Mouse (Mus musculus) layer of hippocampus, adult 2 months (tissue): ENCODE data around the gene Tbc1d1. TPM values are rescaled to one million over a fixed set of nuclear protein-coding genes. Genes with fewer than 3 reads are reported as not detected.

Experiments
- DNase-seq, 2 experiments: peaks; one replicate each; pipeline ENCODE4 v3.0.0; 2022; ENCODE audit warnings: low spot score in 2 of 2
- H3K27ac ChIP-seq: fragments of 200-600 bp; 2 replicates; pipeline ENCODE4 v1.8.1; 2022
- H3K4me3 ChIP-seq: fragments of 200-600 bp; 2 replicates; pipeline ENCODE4 v1.8.1; 2022; ENCODE audit warnings: mild to moderate bottlenecking
- CTCF ChIP-seq: fragments of 200-600 bp; conservative IDR thresholded peaks from 2 replicates; pipeline ENCODE4 v1.8.1; 2022; ENCODE audit warnings: antibody characterized with exemption, mild to moderate bottlenecking, moderate library complexity
- total RNA-seq, 2 experiments: library from RNA; stranded (reverse); gene quantifications; 2 replicates each; pipeline ENCODE4 v1.2.3; 2021

Tbc1d1 gene
- total RNA-seq, 2 experiments from 2014 or later: 26.6 to 33.2 TPM

DNA sequence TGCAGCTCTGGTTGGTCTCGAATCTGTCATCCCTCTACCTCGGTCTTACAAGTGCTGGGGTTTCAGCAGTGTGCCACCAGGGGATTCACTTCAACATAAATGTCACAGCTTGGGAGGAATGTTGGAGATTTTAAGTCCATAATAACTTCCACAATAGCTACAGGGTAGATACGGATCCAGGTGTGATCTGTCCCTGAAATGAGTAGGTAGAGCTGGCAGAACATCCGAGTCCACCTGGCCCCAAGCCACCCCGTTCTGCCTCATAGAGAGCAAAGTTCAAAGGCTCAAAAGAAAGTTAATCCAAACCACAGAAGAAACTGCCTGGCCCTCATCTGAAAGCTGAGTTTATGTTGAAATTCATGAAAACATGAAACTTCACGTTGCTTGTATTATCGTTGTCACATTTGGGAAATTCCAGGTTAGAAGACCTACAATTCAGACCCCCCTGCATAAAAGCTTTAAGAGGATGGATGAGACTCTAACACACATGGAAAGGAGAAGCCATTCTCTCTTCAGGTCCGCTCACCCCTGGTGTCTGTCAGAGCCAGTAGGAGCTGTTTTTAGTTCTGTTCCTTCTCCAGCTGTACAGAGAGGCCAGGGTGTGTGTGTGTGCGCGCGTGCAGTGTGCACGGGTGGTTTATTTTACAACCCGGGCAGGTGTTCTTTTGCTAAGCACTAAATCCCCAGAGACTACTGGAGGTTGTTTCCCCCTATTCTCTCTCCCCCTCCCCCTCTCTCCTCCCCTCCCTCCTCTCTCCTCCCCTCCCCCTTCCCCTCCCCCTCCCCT is 61.9 kb downstream of the Tbc1d1 start:
- no peak overlapping the region for H3K4me3 ChIP-seq
- TF ChIP-seq CTCF: no peak
- no peak for DNase-seq

GRCm38 (mm10) chr5:64218603-64218999 is 62.5 kb downstream of the Tbc1d1 start:
- Histone ChIP-seq H3K4me3 (no peak overlapping the region), H3K27ac (no peak overlapping the region)
- TF ChIP-seq CTCF: no peak
- no peak for DNase-seq

More for the DNA sequence above, 61.9 kb downstream of the Tbc1d1 start:
- no peak overlapping the region for H3K27ac ChIP-seq

- DNase-seq: no peak
Observed at GRCm38 (mm10) chr5:64220776-64221175, 64.7 kb downstream of the Tbc1d1 start.

GRCm38 (mm10) chr5:64224735-64225425 is 68.8 kb downstream of the Tbc1d1 start:
- no peak for TF ChIP-seq CTCF
- no peak overlapping the region for H3K4me3 ChIP-seq
- peak in 1 of 2 experiments; percentile 44 for DNase-seq
- H3K27ac ChIP-seq: no peak overlapping the region

More at GRCm38 (mm10) chr5:64220776-64221175, 64.7 kb downstream of the Tbc1d1 start:
- no peak overlapping the region for H3K27ac ChIP-seq
- no peak overlapping the region for H3K4me3 ChIP-seq
- TF ChIP-seq CTCF: no peak

DNA sequence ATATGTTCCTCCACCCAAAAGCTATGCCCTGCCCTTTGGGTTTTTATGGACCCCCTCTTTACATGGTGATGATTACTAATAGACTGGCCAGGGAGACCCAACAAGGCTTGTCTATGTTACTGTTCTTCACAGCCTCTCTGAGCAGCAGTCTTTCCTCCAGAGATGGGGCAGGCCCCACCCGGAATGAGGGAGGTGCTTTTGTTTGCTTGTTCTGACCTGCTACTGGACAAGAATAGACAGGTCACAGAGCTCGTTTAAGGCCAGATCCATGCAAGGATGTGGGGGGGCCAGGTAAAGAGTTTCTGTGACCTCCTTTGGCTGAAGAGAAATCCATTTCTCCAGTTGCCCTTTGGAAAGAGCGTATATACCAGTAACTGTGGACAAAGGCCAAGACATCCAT is 72.1 kb downstream of the Tbc1d1 start:
- Histone ChIP-seq H3K27ac (no peak overlapping the region), H3K4me3 (no peak overlapping the region)
- TF ChIP-seq CTCF: no peak
- DNase-seq: no peak

DNA sequence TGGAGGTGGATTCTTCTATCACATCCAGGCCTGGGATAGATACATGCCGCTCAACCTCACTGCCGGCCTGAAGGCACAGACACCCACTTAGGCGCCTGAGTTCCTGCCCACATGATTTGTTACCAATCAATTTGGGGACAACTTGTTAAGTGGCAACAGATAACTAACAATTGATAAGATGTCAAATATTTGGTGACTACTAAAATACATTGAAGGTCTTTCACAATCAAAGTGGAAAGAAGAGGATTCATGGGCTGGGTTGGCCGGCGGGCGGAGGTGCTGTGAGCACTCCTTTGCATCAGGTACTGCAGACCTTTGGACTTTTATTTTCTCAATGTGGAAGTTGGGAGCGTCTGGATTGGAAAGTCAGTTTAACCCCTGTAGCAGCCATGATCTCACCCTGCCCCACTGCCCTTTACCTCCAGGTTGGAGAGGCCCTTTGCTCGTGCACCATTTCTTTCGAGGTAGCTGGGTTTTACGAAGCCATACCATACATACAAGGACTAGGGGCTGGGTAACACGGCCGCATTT is 73.3 kb downstream of the Tbc1d1 start:
- H3K27ac ChIP-seq: peak overlapping the region; percentile 41; the same call in 1 of the 2 replicates
- TF ChIP-seq CTCF: no peak
- peak overlapping the region; percentile 78 for H3K4me3 ChIP-seq
- no peak for DNase-seq

DNA sequence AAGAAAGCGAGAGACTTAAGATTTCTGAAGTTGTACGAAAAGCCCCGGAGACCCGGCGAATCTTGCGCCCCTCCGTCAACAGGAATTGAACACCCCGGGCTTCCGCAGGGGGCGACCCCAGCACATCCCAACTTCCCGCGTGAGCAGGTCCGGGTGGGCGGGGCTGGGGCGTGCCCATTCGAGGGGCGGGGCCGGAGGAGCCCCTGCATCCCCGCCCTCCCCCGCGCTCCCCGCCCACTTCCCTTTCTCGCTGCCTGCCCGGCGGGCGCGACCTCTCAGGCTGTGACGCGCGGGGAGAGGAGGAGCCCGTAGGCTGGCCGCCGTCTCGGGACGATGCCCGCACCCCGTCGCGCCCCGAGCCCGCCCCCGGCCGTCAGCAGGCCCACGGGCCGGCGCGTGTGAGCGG is 74.0 kb downstream of the Tbc1d1 start:
- H3K27ac ChIP-seq: peak overlapping the region; percentile 41; the same call in 1 of the 2 replicates
- peak; percentile 26; the same call in 1 of the 2 replicates for TF ChIP-seq CTCF

GRCm38 (mm10) chr5:64230507-64231041 is 74.5 kb downstream of the Tbc1d1 start:
- peak in 1 of 2 experiments; percentile 21 for DNase-seq
- Histone ChIP-seq H3K4me3 (peak overlapping the region; percentile 78), H3K27ac (peak overlapping the region; percentile 41; the same call in 1 of the 2 replicates)
- TF ChIP-seq CTCF: peak; percentile 11; the same call in 1 of the 2 replicates

More for the DNA sequence above, 74.0 kb downstream of the Tbc1d1 start:
- peak; percentile 63 to 64 for DNase-seq
- H3K4me3 ChIP-seq: peak overlapping the region; percentile 78

DNA sequence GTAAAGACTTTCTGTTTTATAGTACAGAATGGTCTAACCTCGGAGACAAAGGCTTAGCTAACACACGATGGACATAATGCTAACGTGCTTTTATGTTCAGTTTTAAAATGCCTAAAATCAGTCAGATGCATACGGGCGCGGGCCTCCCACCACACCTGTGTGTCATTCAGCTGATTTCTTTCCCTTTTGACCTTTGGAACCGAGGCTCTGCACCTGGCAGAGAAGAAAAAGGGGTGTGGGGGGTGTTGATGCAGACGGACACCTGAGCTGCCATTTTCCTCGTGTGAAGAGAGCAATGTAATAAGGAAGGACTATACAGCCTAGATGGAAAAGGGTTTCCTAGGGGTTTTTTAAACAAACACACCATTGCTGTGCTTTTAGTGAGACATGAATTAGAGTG is 76.8 kb downstream of the Tbc1d1 start:
- no peak overlapping the region for H3K4me3 ChIP-seq
- H3K27ac ChIP-seq: no peak overlapping the region
- DNase-seq: no peak
- no peak for TF ChIP-seq CTCF

DNA sequence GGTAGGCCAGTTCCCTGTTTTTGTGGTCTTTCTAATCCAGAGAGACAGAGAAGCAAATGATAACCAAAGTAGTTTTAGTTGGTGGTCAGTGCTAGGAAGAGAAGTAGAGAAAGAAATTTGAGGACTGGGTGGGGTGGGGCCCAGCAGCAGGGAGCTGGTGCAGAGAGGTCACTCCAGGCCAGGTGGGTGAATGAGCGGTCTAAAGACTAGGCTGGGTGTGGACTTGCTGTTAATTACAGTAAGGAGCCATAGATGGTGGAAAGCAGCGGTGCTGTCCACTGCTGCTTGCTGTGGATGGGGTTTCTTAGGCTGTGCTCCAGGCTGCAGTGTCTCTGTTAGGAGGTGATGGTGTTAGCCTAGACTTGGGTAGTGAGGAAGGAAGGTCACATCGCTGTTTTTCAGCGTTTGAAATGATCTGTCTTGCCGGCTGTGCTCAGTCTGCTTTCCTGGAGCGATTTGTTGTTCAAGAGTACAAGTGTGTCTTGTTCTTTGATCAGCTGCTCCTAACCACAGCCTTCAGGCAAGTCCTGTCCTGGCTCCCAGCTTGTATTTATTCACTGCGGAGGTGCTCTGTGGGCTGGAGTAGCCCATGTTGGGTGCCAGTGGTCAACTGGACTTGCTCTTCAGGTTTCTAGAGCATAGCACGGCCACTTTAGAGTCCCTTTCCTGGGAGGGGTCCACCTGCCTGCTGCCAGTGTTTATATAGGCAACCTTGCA is 78.3 kb downstream of the Tbc1d1 start:
- H3K4me3 ChIP-seq: no peak overlapping the region
- DNase-seq: no peak
- H3K27ac ChIP-seq: no peak overlapping the region
- no peak for TF ChIP-seq CTCF

DNA sequence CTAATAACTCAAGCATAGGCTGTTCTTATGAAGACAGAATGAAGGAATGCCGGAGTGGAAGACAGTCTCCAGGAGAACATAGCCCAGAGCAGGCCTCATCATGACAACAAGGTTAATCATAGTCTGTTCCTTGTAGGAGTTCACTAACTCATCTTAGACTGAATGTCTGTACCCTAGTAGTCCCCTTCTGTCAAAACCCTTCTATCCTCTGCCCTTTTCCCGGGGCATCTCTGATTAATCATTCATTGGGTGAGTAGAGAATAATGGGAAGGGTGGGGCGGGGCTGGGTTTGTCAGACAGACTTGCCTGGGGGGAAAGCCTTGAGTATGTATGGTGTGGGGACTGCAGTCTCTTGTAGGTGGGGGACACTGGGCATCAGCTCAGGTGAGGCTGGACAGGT is 79.1 kb downstream of the Tbc1d1 start:
- H3K4me3 ChIP-seq: no peak overlapping the region
- H3K27ac ChIP-seq: no peak overlapping the region
- no peak for DNase-seq
- TF ChIP-seq CTCF: no peak

GRCm38 (mm10) chr5:64236561-64236960 is 80.5 kb downstream of the Tbc1d1 start:
- no peak for DNase-seq
- Histone ChIP-seq H3K4me3 (no peak overlapping the region), H3K27ac (0 out of 2 replicates have a peak overlapping the region, but pooled peaks have one; percentile 18)
- TF ChIP-seq CTCF: no peak
